Mouse (Mus musculus): Measurements from ENCODE around the gene Cfdp1. TPM values are rescaled to one million over a fixed set of nuclear protein-coding genes. Genes with fewer than 3 reads are reported as not detected.

Gene Cfdp1
- polyA plus RNA-seq (2017; shearing (Covaris generic)) = 60.3 TPM

GRCm38 (mm10) chr8:111853861-111854501 is at the start of gene Cfdp1:
Gene Cfdp1 (minus strand): TSS chr8:111854291.

GRCm38 (mm10) chr8:111876355-111876948 is 22.4 kb upstream of the Cfdp1 start, which contains the start of gene Tmem170:
Gene Tmem170 (minus strand): TSS chr8:111876750.

GRCm38 (mm10) chr8:111743792-111744696 is 110.0 kb downstream of the Cfdp1 start, which contains the start of gene Bcar1:
Gene Bcar1 (minus strand): TSS chr8:111743809.

Other genes with a start within 250 kb of the Cfdp1 start
- gene Ldhd, start 223.9 kb downstream of the Cfdp1 start, polyA plus RNA-seq (2017; shearing (Covaris generic)) = 0.39 TPM
- gene Zfp1, start 210.9 kb downstream of the Cfdp1 start, polyA plus RNA-seq (2017; shearing (Covaris generic)) = 13.3 TPM
- not detected for gene Ctrb1, start 163.3 kb downstream of the Cfdp1 start, polyA plus RNA-seq (2017; shearing (Covaris generic))
- 0.29 TPM for gene Bcar1, start 110.5 kb downstream of the Cfdp1 start, polyA plus RNA-seq (2017; shearing (Covaris generic))
- gene Tmem170, start 22.5 kb upstream of the Cfdp1 start, polyA plus RNA-seq (2017; shearing (Covaris generic)) = 1.2 TPM
- gene Chst5, start 56.2 kb upstream of the Cfdp1 start, polyA plus RNA-seq (2017; shearing (Covaris generic)) = 0.17 TPM
- gene Tmem231, start 79.6 kb upstream of the Cfdp1 start, polyA plus RNA-seq (2017; shearing (Covaris generic)) = 0.99 TPM
- 327 TPM for gene Gabarapl2, start 86.4 kb upstream of the Cfdp1 start, polyA plus RNA-seq (2017; shearing (Covaris generic))
- 4.1 TPM for gene Adat1, start 138.0 kb upstream of the Cfdp1 start, polyA plus RNA-seq (2017; shearing (Covaris generic))
- 78.8 TPM for gene Kars, start 157.0 kb upstream of the Cfdp1 start, polyA plus RNA-seq (2017; shearing (Covaris generic))
- gene Terf2ip, start 157.1 kb upstream of the Cfdp1 start, polyA plus RNA-seq (2017; shearing (Covaris generic)) = 17.3 TPM
- 2.4 TPM for gene Gm6793, start 160.7 kb upstream of the Cfdp1 start, polyA plus RNA-seq (2017; shearing (Covaris generic))